Mouse (Mus musculus) spleen, adult 2 months (tissue): ENCODE data around the gene Mprip. TPM values are rescaled to one million over a fixed set of nuclear protein-coding genes. Genes with fewer than 3 reads are reported as not detected.
A peak's percentile ranks its signal among the peaks of the same experiment; 100 is the strongest.

ENCODE experiments used
- DNase-seq, 2 experiments: peaks; one replicate each; pipeline versions ENCODE4 v3.0.0 to v3.0.0-alpha.2; 2012 to 2021; ENCODE audit warnings: low spot score in 2 of 2, low read depth in 1 of 2
- H3K27ac ChIP-seq: fragments of 200-500 bp; 2 replicates; pipeline ENCODE4 v1.5.1; 2012; ENCODE audit warnings: low read length, inconsistent platforms; ENCODE audit not compliant: insufficient read depth
- H3K27me3 ChIP-seq: fragments of 200-500 bp; 2 replicates; pipeline ENCODE4 v1.6.1; 2012; ENCODE audit warnings: mild to moderate bottlenecking, moderate library complexity, low read length, inconsistent platforms; ENCODE audit not compliant: control insufficient read depth, insufficient read depth
- H3K36me3 ChIP-seq: fragments of 200-500 bp; 2 replicates; pipeline ENCODE4 v1.6.1; 2012; ENCODE audit warnings: mild to moderate bottlenecking, low read length, inconsistent platforms; ENCODE audit not compliant: control insufficient read depth, insufficient read depth
- H3K4me1 ChIP-seq: fragments of 200-500 bp; 2 replicates; pipeline ENCODE4 v1.6.1; 2011; ENCODE audit warnings: inconsistent platforms; ENCODE audit not compliant: control insufficient read depth, insufficient read depth, insufficient read length
- H3K4me3 ChIP-seq: fragments of 200-500 bp; 2 replicates; pipeline ENCODE4 v1.5.1; 2011; ENCODE audit warnings: mild to moderate bottlenecking, inconsistent platforms; ENCODE audit not compliant: insufficient read depth, insufficient read length; ENCODE audit errors: extremely low read depth
- CTCF ChIP-seq: fragments of 200-500 bp; IDR thresholded peaks from 2 replicates; pipeline ENCODE4 v1.5.1; 2011; ENCODE audit warnings: mild to moderate bottlenecking, inconsistent platforms; ENCODE audit not compliant: insufficient read depth, insufficient read length, insufficient replicate concordance; ENCODE audit errors: extremely low read depth
- POLR2A ChIP-seq: fragments of 200-500 bp; IDR thresholded peaks from 2 replicates; pipeline ENCODE4 v1.6.1; 2011; ENCODE audit warnings: low read depth, low read length, inconsistent platforms
- WGBS: fragments of 180-500 bp; shearing (Covaris S2); methylation state at CpG from one replicate; pipeline ENCODE4 v1.1.7; 2018; 5-methylcytosine and 5-hydroxymethylcytosine counted together
- polyA plus RNA-seq: library from polyadenylated mRNA; depleted of rRNA; stranded (reverse); fragments of >200 nt; gene quantifications from 2 replicates; pipeline ENCODE4 v1.2.3, GENCODE M21; 2012

The Mprip gene
- polyA plus RNA-seq, 1 experiment: 55.4 TPM

- no peaks in the 10 kb centered on the region for H3K36me3 ChIP-seq
- WGBS: 36% methylated on average over 7 of the region's 7 CpGs
- TF ChIP-seq CTCF (no peak), POLR2A (no peak)
- DNase-seq: peak in 1 of 2 experiments; percentile 27
- H3K27ac ChIP-seq: no peak overlapping the region
- no peaks in the 10 kb centered on the region for H3K27me3 ChIP-seq
- peaks cover 2% of the 10 kb centered on the region; the same call in 1 of the 2 replicates for H3K4me1 ChIP-seq
- H3K4me3 ChIP-seq: no peak overlapping the region
These were observed 24.2 kb upstream of the Mprip start for GRCm38 (mm10) chr11:59636695-59637414.

GRCm38 (mm10) chr11:59639957-59640643 lies 21.0 kb upstream of the Mprip start:
- H3K4me3 ChIP-seq: no peak overlapping the region
- H3K36me3 ChIP-seq: no peaks in the 10 kb centered on the region
- no peaks in the 10 kb centered on the region for H3K27me3 ChIP-seq
- 90% methylated on average over 4 of the region's 4 CpGs for WGBS
- peaks cover 2% of the 10 kb centered on the region; the same call in 1 of the 2 replicates for H3K4me1 ChIP-seq
- no peak overlapping the region for H3K27ac ChIP-seq
- DNase-seq: no peak
- TF ChIP-seq POLR2A (no peak), CTCF (no peak)

GRCm38 (mm10) chr11:59641227-59641626 lies 19.9 kb upstream of the Mprip start:
- Histone ChIP-seq H3K4me1 (peaks cover 2% of the 10 kb centered on the region; the same call in 1 of the 2 replicates), H3K27ac (no peak overlapping the region), H3K36me3 (no peaks in the 10 kb centered on the region), H3K27me3 (no peaks in the 10 kb centered on the region), H3K4me3 (no peak overlapping the region)
- TF ChIP-seq CTCF (no peak), POLR2A (no peak)
- no peak for DNase-seq
- 77% methylated on average over 5 of the region's 5 CpGs for WGBS

GRCm38 (mm10) chr11:59642420-59642819 lies 18.7 kb upstream of the Mprip start:
- DNase-seq: no peak
- no peak overlapping the region for H3K4me3 ChIP-seq
- TF ChIP-seq POLR2A (no peak), CTCF (no peak)
- H3K36me3 ChIP-seq: no peaks in the 10 kb centered on the region
- no peaks in the 10 kb centered on the region for H3K4me1 ChIP-seq
- no peak overlapping the region for H3K27ac ChIP-seq
- WGBS: 87% methylated on average over 8 of the region's 8 CpGs
- no peaks in the 10 kb centered on the region for H3K27me3 ChIP-seq

- no peak overlapping the region for H3K4me3 ChIP-seq
- DNase-seq: no peak
- H3K36me3 ChIP-seq: no peaks in the 10 kb centered on the region
- TF ChIP-seq CTCF: no peak
- no peak for TF ChIP-seq POLR2A
- WGBS: 75% methylated on average over 7 of the region's 7 CpGs
- H3K4me1 ChIP-seq: no peaks in the 10 kb centered on the region
- no peak overlapping the region for H3K27ac ChIP-seq
- no peaks in the 10 kb centered on the region for H3K27me3 ChIP-seq
These were observed 16.1 kb upstream of the Mprip start for GRCm38 (mm10) chr11:59645036-59645435.

- 88% methylated on average over 4 of the region's 4 CpGs for WGBS
- Histone ChIP-seq H3K27me3 (no peaks in the 10 kb centered on the region), H3K4me1 (no peaks in the 10 kb centered on the region), H3K27ac (no peak overlapping the region), H3K4me3 (no peak overlapping the region), H3K36me3 (no peaks in the 10 kb centered on the region)
- DNase-seq: no peak
- TF ChIP-seq POLR2A (no peak), CTCF (no peak)
These were observed 12.0 kb upstream of the Mprip start for GRCm38 (mm10) chr11:59649058-59649457.

- DNase-seq: no peak
- TF ChIP-seq CTCF (no peak), POLR2A (no peak)
- no peaks in the 10 kb centered on the region for H3K27me3 ChIP-seq
- no peak overlapping the region for H3K4me3 ChIP-seq
- 39% methylated on average over 2 of the region's 2 CpGs for WGBS
- no peaks in the 10 kb centered on the region for H3K4me1 ChIP-seq
- H3K27ac ChIP-seq: no peak overlapping the region
- no peaks in the 10 kb centered on the region for H3K36me3 ChIP-seq
These were observed 8.1 kb upstream of the Mprip start for GRCm38 (mm10) chr11:59653003-59653402.
